Mouse (Mus musculus): ENCODE data around the gene Pnkd.

GRCm38 (mm10) chr1:74387386-74387988 lies 102.8 kb downstream of the Pnkd start:
- TF ChIP-seq POLR2A (IDR thresholded peaks at IDR 0.05; ENCODE audit: insufficient read depth, low read depth, low read length), result no peak
- TF ChIP-seq CTCF (IDR thresholded peaks at IDR 0.05; ENCODE audit: insufficient read depth, low read depth, low read length), result no peak
